Comparison of ENCODE assay signal across 16 mouse cellular contexts in genomic region chr15:100754041-100754440, GRCm38 (mm10). TPM values are rescaled to one million over a fixed set of nuclear protein-coding genes. Genes with fewer than 3 reads are reported as not detected.
DNase-seq lines count a peak whose midpoint lies in the region; ATAC-seq and TF ChIP-seq lines count a peak whose summit lies in the region.
"Had no signal": no experiment of that assay in that cellular context is flagged by ENCODE, and none has a peak within 500 bp of the region (broad histone marks: within the 10 kb centered on the region; RNA-seq: fewer than 3 reads in every experiment).

No protein-coding gene starts in this region.

- peak; percentile 48 for DNase-seq in liver, postnatal 0 days
- no peak for DNase-seq in liver
- peak; percentile 56 for DNase-seq in 416B (ENCODE audit: low read depth)
- peak; percentile 68 for DNase-seq in ES-E14 (ENCODE audit: low read depth, low spot score)
- peak; percentile 87 for DNase-seq in induced T-regulatory cell, adult 2 months (ENCODE audit: low read depth)
- DNase-seq in natural killer cell, adult 2 months (ENCODE audit: low spot score in 2 of 2) = no peak
- no peak for DNase-seq in midbrain, postnatal 0 days (ENCODE audit: low spot score)
- DNase-seq: cerebellum, adult 9-11 months; right cerebral cortex, adult 18-20 months had no signal

- no peaks in the 10 kb centered on the region for H3K36me3 ChIP-seq in liver, postnatal 0 days (replicated peaks; ENCODE audit: insufficient read depth, low read length)
- no peaks in the 10 kb centered on the region for H3K36me3 ChIP-seq in ES-E14 (ENCODE audit: control insufficient read depth, insufficient read depth, low read length, poor library complexity, severe bottlenecking)
- no peaks in the 10 kb centered on the region for H3K36me3 ChIP-seq in heart, embryonic 12.5 days
- H3K36me3 ChIP-seq in midbrain, postnatal 0 days (ENCODE audit: insufficient read depth, low read length) = no peaks in the 10 kb centered on the region
- H3K36me3 ChIP-seq: embryonic facial prominence, embryonic 13.5 days; limb, embryonic 12.5 days had no signal

- no peak overlapping the region for H3K9ac ChIP-seq in liver, postnatal 0 days (replicated peaks)
- H3K9ac ChIP-seq in ES-E14 (ENCODE audit: insufficient read depth, low read depth, low read length, poor library complexity, severe bottlenecking) = no peak overlapping the region; the same call in 1 of the 2 replicates
- H3K9ac ChIP-seq in heart, embryonic 12.5 days = no peak overlapping the region
- H3K9ac ChIP-seq in midbrain, postnatal 0 days (replicated peaks; ENCODE audit: low read length, poor library complexity, severe bottlenecking) = no peak overlapping the region
- H3K9ac ChIP-seq: embryonic facial prominence, embryonic 13.5 days; hindbrain, embryonic 14.5 days; limb, embryonic 12.5 days had no signal

- peak; percentile 51; the same call in 1 of the 2 replicates for ATAC-seq in liver, postnatal 0 days
- ATAC-seq in heart, embryonic 12.5 days (ENCODE audit: insufficient number of reproducible peaks, low FRiP score) = no peak
- ATAC-seq in midbrain, postnatal 0 days (ENCODE audit: low FRiP score) = no peak

- in situ Hi-C loops in ES-E14 (cut with MboI; ENCODE audit: low sequenced_read_pairs in 2 of 2, unreplicated experiment in 2 of 2) = no loop called here

- TF ChIP-seq EP300 in liver, postnatal 0 days (IDR thresholded peaks at IDR 0.05; ENCODE audit: low read depth) = no peak

- H3K4me1 ChIP-seq in liver, postnatal 0 days (ENCODE audit: insufficient read depth) = peaks cover 14% of the 10 kb centered on the region
- peaks cover 2 to 17% of the 10 kb centered on the region in 2 experiments; a peak in 2 of 4 replicates for H3K4me1 ChIP-seq in ES-E14 (ENCODE audit: control insufficient read depth in 2 of 2, insufficient read depth in 2 of 2, low read length in 2 of 2, poor library complexity in 1 of 2)
- H3K4me1 ChIP-seq in heart, embryonic 12.5 days (replicated peaks) = peaks cover 12% of the 10 kb centered on the region
- 0 out of 2 replicates have a peak, but pooled peaks cover 2% of the 10 kb centered on the region for H3K4me1 ChIP-seq in midbrain, postnatal 0 days (ENCODE audit: insufficient read depth, low read length)

- no peak for TF ChIP-seq CTCF in liver, postnatal 0 days (IDR thresholded peaks at IDR 0.05; ENCODE audit: low read depth)
- TF ChIP-seq CTCF in midbrain, postnatal 0 days (IDR thresholded peaks at IDR 0.05) = no peak

- no peak overlapping the region for H3K4me2 ChIP-seq in liver, postnatal 0 days (ENCODE audit: low read depth, low read length)
- no peak overlapping the region for H3K4me2 ChIP-seq in heart, embryonic 12.5 days
- no peak overlapping the region for H3K4me2 ChIP-seq in midbrain, postnatal 0 days (ENCODE audit: low read depth, low read length, poor library complexity, severe bottlenecking)
- H3K4me2 ChIP-seq: hindbrain, embryonic 14.5 days; midbrain, embryonic 11.5 days had no signal

- 50% methylated on average over 7 of the region's 7 CpGs for WGBS in liver, postnatal 0 days (ENCODE audit: insufficient replicate concordance)
- WGBS in heart, embryonic 12.5 days = 34% methylated on average over 7 of the region's 7 CpGs
- 49% methylated on average over 7 of the region's 7 CpGs for WGBS in midbrain, postnatal 0 days

- H3K27ac ChIP-seq in liver, postnatal 0 days (ENCODE audit: low read depth) = no peak overlapping the region
- no peak overlapping the region for H3K27ac ChIP-seq in ES-E14 (ENCODE audit: insufficient read depth, low read depth, low read length, poor library complexity, severe bottlenecking)
- H3K27ac ChIP-seq in heart, embryonic 12.5 days (ENCODE audit: poor library complexity, severe bottlenecking) = no peak overlapping the region
- H3K27ac ChIP-seq in midbrain, postnatal 0 days (ENCODE audit: low read depth, low read length) = no peak overlapping the region
- H3K27ac ChIP-seq: embryonic facial prominence, embryonic 13.5 days; heart, adult 2 months; hindbrain, embryonic 14.5 days; left cerebral cortex, adult 2 months; limb, embryonic 12.5 days had no signal

- peaks cover 2% of the 10 kb centered on the region; the same call in 1 of the 2 replicates for H3K27me3 ChIP-seq in liver, postnatal 0 days (ENCODE audit: insufficient read depth, low read length)
- H3K27me3 ChIP-seq in heart, embryonic 12.5 days (replicated peaks) = peaks cover 33% of the 10 kb centered on the region
- no peaks in the 10 kb centered on the region for H3K27me3 ChIP-seq in midbrain, postnatal 0 days (ENCODE audit: insufficient read depth, low read length)
- H3K27me3 ChIP-seq: embryonic facial prominence, embryonic 13.5 days had no signal

- no peak overlapping the region for H3K4me3 ChIP-seq in liver, postnatal 0 days (ENCODE audit: low read depth, low read length)
- H3K4me3 ChIP-seq in ES-E14 (ENCODE audit: insufficient read depth in 1 of 2, low read depth in 1 of 2, low read length in 2 of 2, poor library complexity in 1 of 2, severe bottlenecking in 1 of 2) = no peak overlapping the region
- H3K4me3 ChIP-seq in heart, embryonic 12.5 days = no peak overlapping the region
- no peak overlapping the region for H3K4me3 ChIP-seq in midbrain, postnatal 0 days (ENCODE audit: low read depth, low read length)
- H3K4me3 ChIP-seq: embryonic facial prominence, embryonic 13.5 days; heart, adult 2 months; left cerebral cortex, adult 2 months; limb, embryonic 12.5 days had no signal

- H3K9me3 ChIP-seq in liver, postnatal 0 days (ENCODE audit: low read length) = no peaks in the 10 kb centered on the region
- no peaks in the 10 kb centered on the region for H3K9me3 ChIP-seq in ES-E14 (ENCODE audit: control insufficient read depth, insufficient read depth, low read depth, low read length)
- H3K9me3 ChIP-seq in heart, embryonic 12.5 days (replicated peaks) = no peaks in the 10 kb centered on the region
- no peaks in the 10 kb centered on the region for H3K9me3 ChIP-seq in midbrain, postnatal 0 days (ENCODE audit: low read length)
- H3K9me3 ChIP-seq: embryonic facial prominence, embryonic 13.5 days; limb, embryonic 12.5 days had no signal

TF ChIP-seq in ES-E14, 5 proteins besides CTCF, POLR2A, EP300 and RAD21:
- TF ChIP-seq HCFC1 (IDR thresholded peaks at IDR 0.05; ENCODE audit: borderline replicate concordance, insufficient read depth, low read length) (no peak), CHD2 (IDR thresholded peaks at IDR 0.05; ENCODE audit: low read depth, low read length) (no peak), ZNF384 (IDR thresholded peaks at IDR 0.05; ENCODE audit: low read depth, low read length) (no peak), MAFK (IDR thresholded peaks at IDR 0.05; ENCODE audit: insufficient read depth, low read depth, low read length) (no peak), ZC3H11A (IDR thresholded peaks at IDR 0.05; ENCODE audit: borderline replicate concordance, low read depth, low read length) (no peak)

RNA-seq across cellular contexts. Expression of gene Slc4a8, which starts 7.5 kb away (rescaled TPM):
- polyA plus RNA-seq in liver, postnatal 0 days (2015; fragmentation: Nextera tagmentation; extraction: Ambion mirVana) = 1.0 and 1.1 TPM in 2 replicates
- total RNA-seq in ES-E14 (2012; rRNA removed) = 25.6 and 40.3 TPM in 2 replicates
- polyA plus RNA-seq in heart, embryonic 12.5 days (2016; fragmentation: Nextera tagmentation; extraction: Ambion mirVana) = 1.1 and 1.2 TPM in 2 replicates
- 31.2 and 31.8 TPM in 2 replicates for total RNA-seq in midbrain, postnatal 0 days (2014; rRNA removed)
- polyA plus RNA-seq in midbrain, postnatal 0 days (2015; fragmentation: Nextera tagmentation; extraction: Ambion mirVana) = 31.0 and 37.3 TPM in 2 replicates

RNA-seq across cellular contexts. Expression of gene Galnt6, which starts 24.9 kb away (rescaled TPM):
- 1.3 and 1.6 TPM in 2 replicates for polyA plus RNA-seq in liver, postnatal 0 days (2015; fragmentation: Nextera tagmentation; extraction: Ambion mirVana)
- total RNA-seq in ES-E14 (2012; rRNA removed) = 18.2 and 39.0 TPM in 2 replicates
- polyA plus RNA-seq in heart, embryonic 12.5 days (2016; fragmentation: Nextera tagmentation; extraction: Ambion mirVana) = 0.14 and 0.39 TPM in 2 replicates
- 0.16 and 0.71 TPM in 2 replicates for total RNA-seq in midbrain, postnatal 0 days (2014; rRNA removed)
- 0.20 and 0.22 TPM in 2 replicates for polyA plus RNA-seq in midbrain, postnatal 0 days (2015; fragmentation: Nextera tagmentation; extraction: Ambion mirVana)

Comparison
In these comparisons a context has a peak if more than half of its experiments do, and no peak if none do; other contexts are left out.
1. DNase-seq: peak in liver, postnatal 0 days (single experiment), 416B (single experiment), ES-E14 (single experiment) and induced T-regulatory cell, adult 2 months (single experiment); none in liver (single experiment), natural killer cell, adult 2 months (0 of 2) and midbrain, postnatal 0 days (single experiment).
2. RNA of gene Slc4a8, which starts 7.5 kb away (polyA plus RNA-seq): 31.0 to 37.3 TPM in midbrain, postnatal 0 days; 1.1 to 1.2 TPM in heart, embryonic 12.5 days and 1.0 to 1.1 TPM in liver, postnatal 0 days; every median in the first group is over 10 times any median in the second.